Mouse (Mus musculus) cerebellum, adult 9-11 months (tissue): Measurements from ENCODE around the gene Nav3.

ENCODE experiments used
- DNase-seq: peaks from one replicate; pipeline ENCODE4 v3.0.0; 2022

The Nav3 gene

DNA sequence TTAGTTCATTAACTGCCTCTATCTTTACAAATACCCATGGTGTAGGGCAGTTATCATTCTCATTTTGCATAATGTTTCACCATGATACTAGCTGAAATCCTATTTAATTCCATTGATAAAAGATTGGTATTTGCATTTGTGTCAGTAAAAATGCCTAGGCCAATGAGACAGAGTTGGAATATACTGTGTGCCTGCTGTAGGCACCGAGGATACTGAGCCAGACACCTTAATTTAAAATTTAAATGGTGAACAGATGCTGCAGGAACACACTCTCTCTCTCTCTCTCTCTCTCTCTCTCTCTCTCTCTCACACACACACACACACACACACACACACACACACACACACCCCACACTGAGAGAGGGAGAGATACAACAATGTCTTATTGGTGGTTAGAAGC lies 269.8 kb downstream of the Nav3 start:
- DNase-seq: no peak

- no peak for DNase-seq
Observed at GRCm38 (mm10) chr10:110175874-110176273, 280.1 kb downstream of the Nav3 start.

GRCm38 (mm10) chr10:110169416-110169815 lies 286.6 kb downstream of the Nav3 start:
- no peak for DNase-seq

DNA sequence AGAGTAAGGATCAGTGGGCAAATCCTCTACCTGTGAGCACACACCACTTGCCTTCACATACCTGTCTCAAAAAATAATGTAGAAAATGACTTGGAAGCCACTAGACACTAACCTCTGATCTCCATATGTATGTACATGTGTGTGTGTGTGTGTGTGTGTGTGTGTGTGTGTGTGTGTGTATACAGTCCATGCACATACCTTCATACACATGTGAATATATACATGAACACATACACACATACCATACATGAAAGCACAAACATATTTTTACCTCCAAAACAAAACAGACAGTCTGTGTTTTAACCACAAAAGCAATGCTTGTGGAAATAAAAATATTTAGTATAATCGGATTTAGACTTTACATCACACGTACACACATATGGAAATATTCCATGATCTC lies 287.1 kb downstream of the Nav3 start:
- no peak for DNase-seq

- DNase-seq: no peak
Observed at GRCm38 (mm10) chr10:110162596-110162995, 293.4 kb downstream of the Nav3 start.

DNA sequence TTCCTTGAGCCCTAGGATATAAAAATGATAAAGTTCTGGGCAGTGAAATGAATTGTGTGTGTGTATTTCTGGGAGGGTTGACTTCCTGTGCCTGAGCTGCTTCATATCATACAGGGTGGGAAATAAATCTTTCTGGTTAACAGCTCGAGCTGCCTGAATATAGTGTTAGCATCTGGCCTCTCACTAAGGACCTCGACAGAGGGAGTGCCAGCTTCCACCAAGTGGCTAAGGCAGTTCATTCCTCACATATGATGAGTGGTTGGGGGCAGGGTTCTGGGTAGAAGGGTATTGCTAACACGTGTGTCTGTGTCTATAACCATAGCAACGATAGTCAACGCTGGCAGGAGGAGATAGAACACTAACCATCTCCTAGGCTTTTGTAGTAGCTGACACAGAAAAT lies 295.1 kb downstream of the Nav3 start:
- no peak for DNase-seq

GRCm38 (mm10) chr10:110159548-110159947 lies 296.5 kb downstream of the Nav3 start:
- no peak for DNase-seq

DNA sequence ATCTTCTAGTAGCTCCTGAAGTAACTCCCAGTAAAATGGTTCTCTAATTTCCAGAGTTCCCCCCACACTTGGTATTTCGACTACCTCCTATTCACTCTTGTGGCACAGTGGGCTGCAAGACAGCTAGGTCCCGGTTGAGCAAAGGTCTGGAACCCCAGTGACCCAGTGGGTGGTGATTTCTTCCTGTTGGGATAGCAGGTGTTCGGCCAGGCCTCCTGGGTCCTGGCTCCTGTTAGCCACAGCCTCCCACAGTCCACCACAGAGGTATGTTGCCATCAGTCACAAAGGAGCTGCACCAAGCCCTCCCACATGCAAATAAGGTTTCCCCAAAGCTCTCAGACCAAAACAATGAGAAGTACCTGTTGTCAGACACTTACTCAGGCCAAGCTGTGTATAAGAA lies 297.9 kb downstream of the Nav3 start:
- DNase-seq: no peak

DNA sequence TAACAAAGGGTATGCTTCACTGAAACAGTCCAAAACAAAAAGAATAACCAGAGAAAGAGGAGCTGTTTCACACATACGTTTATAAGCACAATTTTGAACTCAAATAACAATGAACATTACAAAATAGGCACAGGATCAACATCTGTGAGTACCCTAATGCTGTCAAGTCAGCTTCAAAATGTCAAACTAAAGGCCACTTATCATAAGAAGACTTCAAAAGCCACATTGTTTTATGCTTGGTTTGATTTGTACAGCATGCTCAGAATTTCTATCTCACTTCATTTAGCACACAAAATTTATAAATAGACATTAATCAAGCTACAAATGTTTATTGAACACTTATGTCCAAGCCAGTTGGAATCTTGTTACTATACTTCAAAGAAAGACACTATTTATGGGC lies 299.6 kb downstream of the Nav3 start:
- no peak for DNase-seq

- DNase-seq: no peak
Observed at GRCm38 (mm10) chr10:110155494-110155893, 300.5 kb downstream of the Nav3 start.

DNA sequence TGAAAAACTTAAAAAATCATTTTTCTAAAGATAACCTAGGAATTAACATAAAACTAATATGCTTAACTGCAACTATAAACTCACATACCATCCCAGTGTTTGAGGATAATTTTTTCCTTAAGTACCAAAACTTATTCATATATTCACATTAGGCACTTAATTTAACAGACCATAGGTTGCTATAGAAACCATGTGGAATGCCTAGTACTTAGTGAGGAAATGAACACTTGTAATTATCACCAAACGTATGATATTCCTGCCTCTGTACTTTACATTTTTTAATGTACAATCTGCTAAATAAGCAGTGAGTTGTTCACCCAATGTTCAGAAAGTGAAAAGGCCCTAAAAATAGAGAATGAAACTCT lies 301.1 kb downstream of the Nav3 start:
- DNase-seq: no peak

GRCm38 (mm10) chr10:110154001-110154872 lies 301.8 kb downstream of the Nav3 start:
- no peak for DNase-seq

DNA sequence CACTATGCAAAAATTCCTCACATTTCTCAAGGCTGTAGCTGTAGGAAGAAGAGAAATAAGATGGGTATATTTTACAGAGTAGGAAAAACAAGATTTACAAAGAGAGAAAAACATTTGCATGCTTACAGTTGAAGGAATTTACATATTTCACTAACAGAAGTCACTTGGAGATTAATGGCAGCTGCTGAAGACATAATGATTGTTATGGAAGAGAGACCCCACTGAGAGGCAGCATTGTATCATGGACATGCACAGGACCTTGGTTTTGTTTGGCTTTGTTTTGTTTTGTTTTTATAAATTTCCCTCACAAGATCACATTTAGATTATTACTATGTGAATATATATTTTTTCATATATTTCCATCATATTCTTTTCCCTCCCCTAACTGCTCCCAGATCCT lies 335.4 kb downstream of the Nav3 start:
- no peak for DNase-seq

GRCm38 (mm10) chr10:110117341-110117740 lies 338.7 kb downstream of the Nav3 start:
- DNase-seq: no peak

GRCm38 (mm10) chr10:110112669-110113458 lies 343.1 kb downstream of the Nav3 start:
- no peak for DNase-seq

DNA sequence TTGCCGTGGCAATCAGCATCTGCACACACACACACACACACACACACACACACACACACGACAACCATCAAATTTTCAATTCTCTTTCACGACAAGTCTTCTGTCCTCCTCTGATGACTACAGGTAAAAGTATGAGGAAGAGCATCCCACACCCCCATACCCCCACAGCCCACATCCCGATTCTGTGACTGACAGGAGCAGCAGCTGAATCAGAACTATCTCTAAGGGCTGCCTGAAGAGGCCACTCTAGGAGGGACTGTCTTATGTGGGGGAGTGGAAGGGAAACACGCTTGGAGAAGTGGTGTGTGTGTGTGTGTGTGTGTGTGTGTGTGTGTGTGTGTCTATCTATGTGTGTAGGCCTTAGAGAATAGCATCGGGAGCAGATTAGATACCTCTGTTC lies 352.7 kb downstream of the Nav3 start:
- DNase-seq: no peak

DNA sequence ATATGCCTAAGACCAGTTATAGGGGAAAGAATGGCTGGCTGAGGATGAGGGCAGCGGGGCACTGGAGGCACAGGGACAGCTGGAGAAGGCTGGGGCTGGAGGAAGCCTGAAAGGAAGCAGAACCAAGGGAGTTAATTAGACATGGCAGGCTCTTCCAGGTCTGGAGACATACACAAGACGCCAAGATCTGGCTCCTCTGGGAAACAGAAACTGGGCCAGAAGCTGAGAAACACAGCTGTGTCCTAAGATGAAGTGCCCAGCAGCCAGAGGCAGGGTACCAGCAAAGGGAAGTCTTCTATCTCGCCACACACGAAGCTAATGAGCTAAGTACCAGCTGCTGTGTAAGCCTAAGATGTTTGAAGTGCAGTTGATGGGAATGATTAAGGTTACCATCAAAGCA lies 353.8 kb downstream of the Nav3 start:
- DNase-seq: no peak

- no peak for DNase-seq
Observed at GRCm38 (mm10) chr10:110094433-110094832, 361.6 kb downstream of the Nav3 start.

DNA sequence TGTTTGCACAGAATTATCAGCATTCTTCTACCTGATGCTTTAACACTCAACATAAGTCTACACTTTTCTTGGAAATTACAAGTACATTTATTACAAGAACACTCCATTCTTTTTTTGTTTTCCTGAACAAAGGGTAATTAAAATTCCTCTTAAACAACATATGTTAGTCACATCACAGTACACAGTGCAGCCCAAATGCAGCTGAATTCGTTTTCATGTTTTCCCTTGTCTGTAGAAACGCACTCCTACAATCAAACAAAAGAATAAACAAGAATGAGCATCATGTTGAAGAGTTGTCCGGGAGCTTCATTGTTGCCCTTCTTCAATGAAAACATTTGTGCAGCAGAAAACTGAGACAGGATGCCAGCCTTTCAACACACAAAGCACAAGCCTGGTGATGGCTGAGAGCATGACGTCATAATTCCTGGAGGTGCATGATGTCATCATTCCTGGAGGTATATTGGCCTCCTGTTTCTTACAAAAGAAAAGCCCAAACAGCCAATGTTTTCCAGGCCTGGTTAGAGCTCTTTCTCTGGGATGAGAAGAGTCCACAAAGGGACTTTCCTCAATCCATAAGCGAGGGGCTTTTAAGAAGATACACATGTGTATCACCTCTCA lies 367.5 kb downstream of the Nav3 start:
- DNase-seq: no peak

- DNase-seq: no peak
Observed at GRCm38 (mm10) chr10:110085903-110086302, 370.1 kb downstream of the Nav3 start.

GRCm38 (mm10) chr10:110085156-110085555 lies 370.8 kb downstream of the Nav3 start:
- DNase-seq: peak; percentile 22

DNA sequence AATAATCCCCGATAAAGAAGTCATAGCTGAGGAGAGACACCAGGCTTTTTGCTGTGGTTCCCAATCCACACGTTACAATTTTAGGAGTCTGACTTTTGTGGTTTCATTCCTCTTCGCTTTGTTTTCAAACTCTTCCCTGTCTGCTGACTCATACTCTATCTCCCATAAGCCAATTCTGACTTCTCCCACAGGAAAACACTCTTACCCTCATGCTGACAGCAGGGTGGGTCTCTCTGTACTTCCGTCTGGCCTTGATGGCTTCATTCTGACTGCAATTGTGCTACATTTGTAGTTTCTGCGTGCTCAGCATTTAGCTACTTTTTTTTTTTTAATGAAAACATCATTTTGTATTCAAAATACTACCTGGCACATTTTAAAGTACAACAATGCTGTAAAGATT lies 379.4 kb downstream of the Nav3 start:
- DNase-seq: no peak

DNA sequence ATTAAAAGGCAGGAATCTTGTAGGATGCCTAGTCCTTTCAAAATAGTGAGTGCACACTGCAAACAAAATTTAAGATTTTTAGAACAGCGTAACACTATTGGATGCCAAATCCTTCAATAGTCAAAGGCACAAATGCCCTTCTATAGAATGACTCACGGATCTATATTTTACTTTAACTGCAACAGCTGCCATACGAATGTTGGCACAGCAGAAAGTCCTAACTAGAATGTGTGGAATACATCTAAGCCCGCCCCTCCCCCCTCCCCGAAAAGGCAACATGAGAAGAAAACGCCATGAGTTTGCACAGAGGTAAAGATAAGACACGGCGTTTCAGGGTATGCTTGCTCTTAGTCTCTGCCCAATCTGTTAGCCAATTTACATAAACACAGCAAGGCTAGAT lies 383.6 kb downstream of the Nav3 start:
- DNase-seq: no peak

- no peak for DNase-seq
Observed at GRCm38 (mm10) chr10:110061166-110061565, 394.8 kb downstream of the Nav3 start.
